Mouse (Mus musculus): ENCODE data around the gene Nasp.
"Not testable (repeated sequence)": the region's sequence is repeated elsewhere in the genome, so short reads cannot be mapped to it uniquely, and the experiment has no call there.

Nasp gene

DNA sequence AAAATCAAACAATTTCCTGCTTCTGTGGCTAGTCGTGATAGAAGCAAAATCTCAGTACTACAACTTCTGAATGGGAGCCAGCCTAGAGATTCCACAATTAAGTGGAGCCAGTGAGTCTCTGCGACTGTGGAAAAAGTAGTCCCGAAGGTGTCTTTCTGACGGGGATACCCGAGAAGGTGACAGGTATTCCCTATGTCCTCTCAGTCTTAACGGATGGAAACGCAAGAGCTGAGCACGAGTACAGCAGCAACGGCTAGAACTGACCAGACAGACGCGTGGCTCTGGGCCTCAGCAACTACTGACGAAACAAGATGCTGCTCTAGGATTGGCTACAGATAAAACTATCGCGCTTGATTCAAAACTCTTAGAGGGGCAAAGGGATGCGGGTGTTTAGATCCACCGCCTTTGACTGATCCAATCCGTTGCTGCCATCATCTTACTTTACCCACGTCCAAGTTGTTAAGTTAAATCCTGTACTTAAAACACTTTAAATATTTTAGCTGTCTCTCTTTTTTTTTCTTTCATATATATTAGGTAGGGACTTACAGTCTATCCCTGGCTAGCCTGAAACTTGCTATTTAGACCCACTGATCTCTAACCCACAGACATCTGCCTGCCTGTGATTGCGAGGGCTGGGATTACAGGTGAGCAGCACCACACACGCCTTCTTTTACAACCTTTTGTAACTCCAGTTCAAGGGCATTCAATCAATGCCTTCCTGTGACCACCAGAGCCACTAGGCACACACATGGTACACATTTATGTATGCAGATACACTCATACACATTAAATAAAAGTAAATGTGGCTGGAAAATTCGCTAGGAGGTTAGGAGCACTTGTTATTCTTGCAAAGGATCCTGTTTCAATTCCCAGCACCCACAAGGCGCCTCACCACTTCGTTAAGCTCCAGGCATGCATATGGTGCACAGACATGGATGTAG is at the start of gene Nasp:
Gene Nasp (minus strand): TSS at position 220 of the 941 bp plus-strand sequence.
- DNase-seq (ENCODE audit: low read depth): peak; percentile 95

GRCm38 (mm10) chr4:116676027-116676426 is 48.3 kb upstream of the Nasp start:
- peak; percentile 66 for DNase-seq (ENCODE audit: low read depth)

DNA sequence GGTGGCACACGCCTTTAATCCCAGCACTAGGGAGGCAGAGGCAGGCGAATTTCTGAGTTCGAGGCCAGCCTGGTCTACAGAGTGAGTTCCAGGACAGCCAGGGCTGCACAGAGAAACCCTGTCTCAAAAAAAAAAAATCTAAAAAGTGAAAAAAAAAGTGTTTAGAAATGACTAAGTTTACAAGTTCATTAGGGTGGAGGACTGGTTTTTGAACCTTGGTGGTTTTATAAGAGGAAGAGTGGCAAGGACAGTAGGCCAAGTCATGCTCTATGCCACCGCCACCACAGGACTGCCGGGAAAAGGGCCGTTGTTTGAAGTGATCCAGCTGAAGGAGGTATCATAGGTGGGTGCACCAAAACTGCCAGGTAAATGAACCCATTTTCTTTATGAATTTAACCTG is 47.0 kb upstream of the Nasp start:
- not testable (repeated sequence) for DNase-seq (ENCODE audit: low read depth)

DNA sequence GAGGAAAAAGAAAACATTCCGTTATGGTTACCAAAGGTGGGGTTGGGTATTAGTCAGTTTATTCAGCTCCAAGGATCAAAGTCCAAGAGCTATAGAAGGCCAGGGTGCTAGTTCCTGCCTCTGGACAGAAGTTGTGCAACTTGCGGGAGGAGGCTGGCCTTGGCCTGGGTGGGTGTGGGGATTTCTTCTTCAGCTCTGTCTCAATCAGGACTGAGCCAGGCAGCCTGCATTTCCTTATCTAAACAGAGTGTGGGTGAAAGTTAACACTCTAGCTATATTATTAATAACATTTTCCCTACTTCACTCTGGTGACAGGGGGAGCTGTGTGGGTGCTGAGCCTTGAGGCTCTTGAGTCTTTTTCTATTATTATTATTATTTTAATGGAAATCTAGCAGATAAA is 45.0 kb upstream of the Nasp start:
- DNase-seq (ENCODE audit: low read depth): no peak

GRCm38 (mm10) chr4:116669291-116669690 is 41.5 kb upstream of the Nasp start:
- no peak for DNase-seq (ENCODE audit: low read depth)

GRCm38 (mm10) chr4:116668145-116668544 is 40.4 kb upstream of the Nasp start:
- DNase-seq (ENCODE audit: low read depth): no peak

GRCm38 (mm10) chr4:116666625-116667024 is 38.9 kb upstream of the Nasp start:
- no peak for DNase-seq (ENCODE audit: low read depth)

DNA sequence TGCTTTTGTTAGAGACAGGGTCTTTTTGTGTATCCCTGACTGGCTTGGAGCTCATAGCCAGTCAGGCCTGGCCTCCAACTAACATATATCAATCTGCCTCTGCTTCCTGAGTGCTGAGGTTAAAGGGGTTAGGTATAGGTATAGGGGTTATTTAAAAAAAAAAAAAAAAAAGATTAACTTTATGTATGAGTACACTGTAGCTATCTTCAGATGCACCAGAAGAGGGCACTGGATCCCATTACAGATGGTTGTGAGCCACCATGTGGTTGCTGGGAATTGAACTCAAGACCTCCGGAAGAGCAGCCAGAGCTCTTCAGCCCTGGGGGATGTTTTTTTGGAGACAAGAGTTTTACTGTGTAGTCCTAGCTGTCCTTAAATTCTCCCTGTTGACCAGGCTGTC is 34.3 kb upstream of the Nasp start:
- DNase-seq (ENCODE audit: low read depth): no peak

DNA sequence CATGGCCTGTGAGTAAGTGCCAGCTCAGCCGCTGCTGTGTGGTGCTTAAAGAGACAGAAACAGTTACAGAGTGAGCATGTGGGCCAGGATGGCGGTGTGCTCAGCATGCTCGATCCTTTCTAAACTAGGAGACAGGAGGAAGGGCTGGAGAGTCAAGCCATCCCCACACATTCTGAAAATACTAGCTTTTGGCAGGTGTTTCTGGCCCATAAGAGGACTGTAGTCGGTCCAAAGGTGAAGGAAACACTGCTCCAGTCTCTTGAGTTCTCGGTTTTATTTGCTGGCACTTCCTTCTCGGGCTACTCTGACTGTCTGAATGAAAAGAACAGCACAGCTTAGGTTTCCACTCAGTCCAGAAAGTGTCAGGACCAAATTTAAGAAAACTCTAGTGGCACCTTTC is 33.1 kb upstream of the Nasp start:
- no peak for DNase-seq (ENCODE audit: low read depth)

DNA sequence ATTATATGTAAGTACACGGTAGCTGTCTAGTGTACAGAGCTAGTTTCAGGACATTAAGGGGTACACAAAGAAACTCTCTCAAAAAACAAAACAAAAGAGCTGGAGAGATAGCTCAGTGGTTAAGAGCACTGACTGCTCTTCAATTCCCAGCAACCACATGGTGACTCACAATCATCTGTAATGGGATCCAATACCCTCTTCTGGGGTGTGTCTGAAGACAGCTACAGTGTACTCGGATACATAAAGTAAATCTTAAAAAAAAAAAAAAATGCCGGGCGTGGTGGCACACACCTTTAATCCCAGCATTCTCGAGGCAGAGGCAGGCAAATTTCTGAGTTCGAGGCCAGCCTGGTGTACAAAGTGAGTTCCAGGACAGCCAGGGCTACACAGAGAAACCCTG is 32.2 kb upstream of the Nasp start:
- DNase-seq (ENCODE audit: low read depth): not testable (repeated sequence)

- no peak for DNase-seq (ENCODE audit: low read depth)
These were observed 31.7 kb upstream of the Nasp start for GRCm38 (mm10) chr4:116659474-116659873.

DNA sequence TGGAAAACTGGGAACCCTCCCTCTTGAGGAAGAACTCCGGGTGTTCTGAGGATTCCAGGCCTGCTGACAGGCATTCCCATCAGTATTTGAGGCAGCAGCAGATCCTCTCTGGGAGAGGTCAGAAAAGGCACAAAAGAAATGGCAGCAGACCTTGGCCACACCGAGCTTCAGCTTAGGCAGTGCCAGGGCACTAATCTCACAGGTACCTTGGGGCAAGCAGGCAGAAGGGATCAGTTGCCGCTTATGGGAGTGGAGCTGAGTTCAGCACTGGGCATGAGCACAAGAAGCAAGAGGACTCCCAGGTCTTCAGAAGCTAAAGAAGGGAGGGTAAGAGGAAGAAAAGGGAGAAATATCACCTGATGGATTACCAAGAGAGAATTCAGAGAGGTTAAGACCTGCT is 30.2 kb upstream of the Nasp start:
- DNase-seq (ENCODE audit: low read depth): no peak

GRCm38 (mm10) chr4:116655658-116656057 is 27.9 kb upstream of the Nasp start:
- no peak for DNase-seq (ENCODE audit: low read depth)

- DNase-seq (ENCODE audit: low read depth): no peak
These were observed 27.4 kb upstream of the Nasp start for GRCm38 (mm10) chr4:116655100-116655499.

- no peak for DNase-seq (ENCODE audit: low read depth)
These were observed 25.5 kb upstream of the Nasp start for GRCm38 (mm10) chr4:116653228-116653627.

DNA sequence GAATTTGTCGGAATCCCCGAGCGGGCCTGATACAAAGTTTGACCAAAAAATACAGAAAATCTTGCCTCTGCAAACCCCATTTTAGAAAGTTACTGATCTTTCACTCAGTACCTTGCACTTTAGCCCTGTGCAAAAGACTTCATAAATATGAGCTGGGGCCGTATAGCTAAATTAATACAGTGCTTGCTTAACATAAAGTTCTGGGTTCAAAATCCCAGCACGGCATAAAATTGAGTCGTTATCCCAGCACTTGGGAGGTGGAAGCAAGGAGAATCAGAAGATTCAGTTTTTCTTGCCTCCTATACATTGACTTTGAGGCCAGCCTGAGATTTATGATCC is 24.0 kb upstream of the Nasp start:
- no peak for DNase-seq (ENCODE audit: low read depth)

GRCm38 (mm10) chr4:116650924-116651796 is 23.4 kb upstream of the Nasp start, which contains the start of gene Akr1a1:
TSS of gene Akr1a1 (minus strand) at chr4:116651680.
- peak; percentile 85 for DNase-seq (ENCODE audit: low read depth)

- DNase-seq (ENCODE audit: low read depth): no peak
These were observed 22.6 kb upstream of the Nasp start for GRCm38 (mm10) chr4:116650365-116650764.

- DNase-seq (ENCODE audit: low read depth): no peak
These were observed 21.7 kb upstream of the Nasp start for GRCm38 (mm10) chr4:116649411-116649810.

DNA sequence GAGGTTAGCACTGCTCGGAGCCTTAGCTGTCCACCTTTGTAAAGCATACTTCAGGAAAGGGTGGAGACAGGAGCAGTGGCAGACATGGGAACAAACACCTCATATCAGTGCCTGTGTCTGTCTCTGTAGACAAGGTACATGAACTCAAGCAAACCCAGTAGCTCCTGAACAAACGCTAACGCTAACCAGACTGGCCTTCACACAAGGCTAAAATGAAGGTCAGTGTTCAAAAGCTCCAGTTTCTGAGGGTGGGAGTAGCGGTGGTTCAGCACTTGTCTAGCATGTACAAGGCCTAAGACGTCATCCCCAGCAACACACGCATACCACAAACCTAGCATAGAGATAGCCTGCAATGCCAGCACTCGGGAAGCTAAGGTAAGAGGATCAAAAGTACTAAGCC is 17.9 kb upstream of the Nasp start:
- DNase-seq (ENCODE audit: low read depth): no peak

DNA sequence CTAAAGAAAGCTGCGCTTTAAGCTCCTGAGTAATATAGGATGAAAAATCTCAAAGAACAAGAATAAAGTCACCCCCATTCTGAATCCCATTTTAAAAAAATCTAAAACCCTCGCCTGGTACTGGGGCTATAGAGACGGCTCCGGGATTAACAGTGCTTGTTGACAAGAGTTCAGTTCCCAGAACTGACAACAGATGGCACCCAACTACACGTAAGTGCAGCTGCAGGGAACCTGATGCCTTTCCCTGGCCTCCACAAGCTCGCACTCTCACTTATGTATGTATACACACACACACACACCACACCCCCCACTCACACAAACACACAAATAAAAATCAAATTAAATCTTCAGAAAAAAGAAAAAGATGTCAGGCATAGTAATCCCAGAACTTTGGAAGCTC is 16.6 kb upstream of the Nasp start:
- DNase-seq (ENCODE audit: low read depth): peak; percentile 59

DNA sequence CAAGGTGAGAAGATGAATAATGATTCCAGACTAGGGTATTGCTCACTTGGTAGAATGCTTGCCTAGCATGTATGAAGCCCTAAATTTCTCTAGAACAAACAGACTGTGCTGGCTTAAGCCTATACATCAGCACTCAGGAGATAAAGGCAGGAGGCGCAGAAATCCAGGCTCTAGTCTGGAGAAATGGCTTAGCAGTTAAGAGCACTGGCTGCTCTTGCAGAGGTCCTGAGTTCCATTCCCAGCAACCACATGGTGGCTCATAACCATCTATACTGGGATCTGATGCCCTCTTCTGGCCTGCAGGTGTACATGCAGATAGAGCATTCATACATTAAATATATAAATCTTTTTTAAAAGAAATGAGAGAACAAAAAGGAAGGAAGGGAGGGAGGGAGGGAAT is 14.3 kb upstream of the Nasp start:
- DNase-seq (ENCODE audit: low read depth): no peak

GRCm38 (mm10) chr4:116638821-116639220 is 11.1 kb upstream of the Nasp start:
- DNase-seq (ENCODE audit: low read depth): no peak
